Comparison of ENCODE assay signal across 7 mouse cellular contexts in genomic region chr11:90637440-90638311, GRCm38 (mm10). TPM values are rescaled to one million over a fixed set of nuclear protein-coding genes. Genes with fewer than 3 reads are reported as not detected.
DNase-seq lines count a peak whose midpoint lies in the region; ATAC-seq lines count a peak whose summit lies in the region.

TSS of gene Stxbp4 (minus strand) at chr11:90638084.
TSS of gene Cox11 (plus strand) at chr11:90638173.

- intact Hi-C loops in left cerebral cortex, postnatal 36 days (cut with DNase I) = no loop called here

- H3K27ac ChIP-seq in intestine, embryonic 16.5 days (ENCODE audit: low read length) = peak within 1 kb of the TSS; percentile 90
- peak within 1 kb of the TSS; percentile 89 for H3K27ac ChIP-seq in midbrain, embryonic 11.5 days (ENCODE audit: low read depth, low read length)

- under 1% methylated on average over 48 of the region's 48 CpGs for WGBS in intestine, embryonic 16.5 days
- under 1% methylated on average over 48 of the region's 48 CpGs for WGBS in midbrain, embryonic 11.5 days

- H3K4me3 ChIP-seq in intestine, embryonic 16.5 days (ENCODE audit: low read length) = peak within 1 kb of the TSS; percentile 94
- H3K4me3 ChIP-seq in midbrain, embryonic 11.5 days (ENCODE audit: low read depth, low read length) = peak within 1 kb of the TSS; percentile 92

- peak; percentile 90 for DNase-seq in adrenal gland, adult 8-10 months
- peak; percentile 95 for DNase-seq in embryo, embryonic 9.5 days (ENCODE audit: extremely low spot score)
- peak; percentile 93 to 94 for DNase-seq in gastrocnemius, postnatal 4 days (ENCODE audit: low spot score in 2 of 2)
- DNase-seq in left cerebral cortex, postnatal 36 days (ENCODE audit: low spot score in 2 of 2) = peak; percentile 93 to 96
- peak; percentile 99 for DNase-seq in midbrain, embryonic 11.5 days (ENCODE audit: low spot score, missing footprints)
- peak; percentile 97 for DNase-seq in skeletal muscle tissue, adult 2 months (ENCODE audit: low read depth, low spot score)

- H3K27me3 ChIP-seq in intestine, embryonic 16.5 days (replicated peaks; ENCODE audit: control insufficient read depth, insufficient read depth, low read length) = no peaks in the 10 kb centered on the region
- no peaks in the 10 kb centered on the region for H3K27me3 ChIP-seq in midbrain, embryonic 11.5 days (ENCODE audit: control insufficient read depth, insufficient read depth, low read length)

- peaks cover 9% of the 10 kb centered on the region; the same call in 1 of the 2 replicates for H3K4me1 ChIP-seq in intestine, embryonic 16.5 days (ENCODE audit: control insufficient read depth, insufficient read depth, low read length)
- peaks cover 8% of the 10 kb centered on the region for H3K4me1 ChIP-seq in midbrain, embryonic 11.5 days (ENCODE audit: control insufficient read depth, insufficient read depth, low read length)

- no peaks in the 10 kb centered on the region for H3K36me3 ChIP-seq in intestine, embryonic 16.5 days (ENCODE audit: control insufficient read depth, insufficient read depth, low read length)
- no peaks in the 10 kb centered on the region; the same call in 1 of the 2 replicates for H3K36me3 ChIP-seq in midbrain, embryonic 11.5 days (ENCODE audit: control insufficient read depth, insufficient read depth, low read length)

- no peaks in the 10 kb centered on the region for H3K9me3 ChIP-seq in intestine, embryonic 16.5 days (ENCODE audit: control insufficient read depth, low read length)
- H3K9me3 ChIP-seq in midbrain, embryonic 11.5 days (ENCODE audit: control insufficient read depth, low read length) = no peaks in the 10 kb centered on the region

- H3K9ac ChIP-seq in intestine, embryonic 16.5 days (ENCODE audit: low read depth, low read length) = peak within 1 kb of the TSS; percentile 96
- peak within 1 kb of the TSS; percentile 98 for H3K9ac ChIP-seq in midbrain, embryonic 11.5 days (ENCODE audit: low read length)

- ATAC-seq in intestine, embryonic 16.5 days = peak; percentile 97
- peak; percentile 96 for ATAC-seq in midbrain, embryonic 11.5 days (ENCODE audit: low FRiP score)

- peak within 1 kb of the TSS; percentile 77 for H3K4me2 ChIP-seq in intestine, embryonic 16.5 days (ENCODE audit: low read depth, low read length)
- H3K4me2 ChIP-seq in midbrain, embryonic 11.5 days = peak within 1 kb of the TSS; percentile 64

RNA-seq across cellular contexts. Expression of gene Stxbp4, which starts in this region (rescaled TPM):
- total RNA-seq in adrenal gland, adult 8-10 months (2022) = 10 to 100 TPM; 12.1 to 20.6 (median 16.2) TPM
- 10 to 100 TPM in 1 of 2 experiments, 1 to 10 TPM in 1; 9.7 to 12.3 TPM for total RNA-seq in gastrocnemius, postnatal 4 days (2021)
- polyA plus RNA-seq in intestine, embryonic 16.5 days (2015; fragmentation: Nextera tagmentation; extraction: Ambion mirVana) = 9.4 and 11.5 TPM in 2 replicates
- 10 to 100 TPM in 1 of 2 experiments, 1 to 10 TPM in 1; 9.4 to 12.7 TPM for total RNA-seq in left cerebral cortex, postnatal 36 days (2021)
- polyA plus RNA-seq in midbrain, embryonic 11.5 days (2014; fragmentation: Nextera tagmentation; extraction: Ambion mirVana) = 36.5 and 41.8 TPM in 2 replicates

RNA-seq across cellular contexts. Expression of gene Cox11, which starts in this region (rescaled TPM):
- 10 to 100 TPM; 15.9 to 22.4 (median 17.8) TPM for total RNA-seq in adrenal gland, adult 8-10 months (2022)
- 10 to 100 TPM; 17.7 to 19.6 TPM for total RNA-seq in gastrocnemius, postnatal 4 days (2021)
- 24.2 and 25.9 TPM in 2 replicates for polyA plus RNA-seq in intestine, embryonic 16.5 days (2015; fragmentation: Nextera tagmentation; extraction: Ambion mirVana)
- total RNA-seq in left cerebral cortex, postnatal 36 days (2021) = 10 to 100 TPM; 29.2 to 30.5 TPM
- polyA plus RNA-seq in midbrain, embryonic 11.5 days (2014; fragmentation: Nextera tagmentation; extraction: Ambion mirVana) = 24.6 and 26.4 TPM in 2 replicates

Comparison
In these comparisons a context has a peak if more than half of its experiments do, and no peak if none do; other contexts are left out.
1. Peak in every context shown above with its lines: DNase-seq, ATAC-seq, H3K4me3 ChIP-seq and H3K27ac ChIP-seq.